Mouse (Mus musculus) ES-Bruce4 (cell line): ENCODE measurements around the gene Pcdh9. TPM values are rescaled to one million over a fixed set of nuclear protein-coding genes. Genes with fewer than 3 reads are reported as not detected.

Experiments
- H3K27ac ChIP-seq: 2 replicates; pipeline ENCODE4 v1.5.1; 2012; ENCODE audit warnings: low read length, inconsistent platforms; ENCODE audit not compliant: insufficient read depth
- H3K27me3 ChIP-seq: 2 replicates; pipeline ENCODE4 v1.6.1; 2012; ENCODE audit warnings: mild to moderate bottlenecking, low read length, inconsistent platforms; ENCODE audit not compliant: control insufficient read depth, poor library complexity, insufficient read depth, severe bottlenecking
- H3K36me3 ChIP-seq: 2 replicates; pipeline ENCODE4 v1.6.1; 2012; ENCODE audit warnings: inconsistent platforms, mild to moderate bottlenecking, low read length, moderate library complexity; ENCODE audit not compliant: control insufficient read depth, poor library complexity, insufficient read depth, severe bottlenecking
- H3K4me1 ChIP-seq: one replicate; pipeline ENCODE4 v1.8.1; 2011; ENCODE audit warnings: low read length; ENCODE audit not compliant: control insufficient read depth, insufficient read depth
- H3K4me3 ChIP-seq: 2 replicates; pipeline ENCODE4 v1.5.1; 2011; ENCODE audit warnings: low read depth, mild to moderate bottlenecking, low read length
- H3K9ac ChIP-seq: 2 replicates; pipeline ENCODE4 v1.6.1; 2012; ENCODE audit warnings: low read depth, mild to moderate bottlenecking, inconsistent platforms; ENCODE audit not compliant: poor library complexity, severe bottlenecking
- H3K9me3 ChIP-seq: replicated peaks from 2 replicates; pipeline ENCODE4 v1.6.1; 2012; ENCODE audit warnings: mild to moderate bottlenecking, low read length, inconsistent platforms; ENCODE audit not compliant: control insufficient read depth, poor library complexity, insufficient read depth, severe bottlenecking
- CTCF ChIP-seq: IDR thresholded peaks from one replicate; pipeline ENCODE4 v1.8.1; 2011; ENCODE audit warnings: low read depth, low read length
- EP300 ChIP-seq: IDR thresholded peaks from 2 replicates; pipeline ENCODE4 v1.6.1; 2011; ENCODE audit warnings: low read depth, low read length; ENCODE audit not compliant: insufficient read depth
- POLR2A ChIP-seq: IDR thresholded peaks from one replicate; pipeline ENCODE4 v1.8.1; 2011; ENCODE audit warnings: low read length; ENCODE audit not compliant: insufficient read depth
- polyA plus RNA-seq: library from polyadenylated mRNA; stranded (reverse); fragments of >200 nt; gene quantifications from 2 replicates; pipeline ENCODE4 v1.2.4, GENCODE M21; 2011; ENCODE audit warnings: low read depth; ENCODE audit not compliant: missing spikeins, insufficient read depth, insufficient read length

Gene Pcdh9
- polyA plus RNA-seq, 1 experiment, result 0.12 TPM

- H3K36me3 ChIP-seq, result no peaks in the 10 kb centered on the region
- no peak overlapping the region for H3K27ac ChIP-seq
- no peak overlapping the region for H3K9ac ChIP-seq
- no peaks in the 10 kb centered on the region for H3K4me1 ChIP-seq
- no peak overlapping the region for H3K4me3 ChIP-seq
- H3K27me3 ChIP-seq, result no peaks in the 10 kb centered on the region
- TF ChIP-seq EP300, result no peak
- no peak for TF ChIP-seq POLR2A
- no peak for TF ChIP-seq CTCF
- no peaks in the 10 kb centered on the region for H3K9me3 ChIP-seq
Measured at GRCm38 (mm10) chr14:93342781-93343180, 547.7 kb downstream of the Pcdh9 start.

DNA sequence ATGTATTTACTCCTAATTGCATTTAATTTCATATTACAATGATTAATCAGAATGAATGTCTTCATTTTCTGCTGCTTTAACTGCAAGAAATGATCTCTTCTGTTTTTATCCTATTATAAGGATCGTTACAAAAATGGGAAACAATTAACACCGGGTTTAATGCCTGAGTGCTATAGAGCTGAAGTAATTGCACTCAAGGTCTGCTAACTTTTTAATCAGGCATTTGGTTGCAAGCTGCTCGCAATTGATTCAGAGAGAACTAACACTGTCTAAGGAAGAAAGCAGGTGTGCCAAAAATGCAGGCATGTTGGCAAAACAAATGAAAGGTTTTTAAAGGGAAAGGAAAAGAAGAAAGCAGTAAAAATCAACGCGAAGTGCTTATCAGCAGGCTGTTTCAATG lies 549.1 kb downstream of the Pcdh9 start:
- H3K9ac ChIP-seq, result no peak overlapping the region
- TF ChIP-seq CTCF (no peak), EP300 (no peak), POLR2A (no peak)
- H3K9me3 ChIP-seq, result no peaks in the 10 kb centered on the region
- no peaks in the 10 kb centered on the region for H3K36me3 ChIP-seq
- H3K4me3 ChIP-seq, result no peak overlapping the region
- no peaks in the 10 kb centered on the region for H3K4me1 ChIP-seq
- no peaks in the 10 kb centered on the region for H3K27me3 ChIP-seq
- no peak overlapping the region for H3K27ac ChIP-seq

GRCm38 (mm10) chr14:93329247-93329646 lies 561.2 kb downstream of the Pcdh9 start:
- no peak overlapping the region for H3K9ac ChIP-seq
- H3K27me3 ChIP-seq, result no peaks in the 10 kb centered on the region
- H3K36me3 ChIP-seq, result no peaks in the 10 kb centered on the region
- no peaks in the 10 kb centered on the region for H3K9me3 ChIP-seq
- H3K4me1 ChIP-seq, result no peaks in the 10 kb centered on the region
- no peak overlapping the region for H3K27ac ChIP-seq
- TF ChIP-seq CTCF (no peak), EP300 (no peak)
- no peak overlapping the region for H3K4me3 ChIP-seq

- Histone ChIP-seq H3K9ac (no peak overlapping the region), H3K4me3 (no peak overlapping the region), H3K27ac (no peak overlapping the region)
Measured at GRCm38 (mm10) chr14:93317393-93317792, 573.1 kb downstream of the Pcdh9 start.

DNA sequence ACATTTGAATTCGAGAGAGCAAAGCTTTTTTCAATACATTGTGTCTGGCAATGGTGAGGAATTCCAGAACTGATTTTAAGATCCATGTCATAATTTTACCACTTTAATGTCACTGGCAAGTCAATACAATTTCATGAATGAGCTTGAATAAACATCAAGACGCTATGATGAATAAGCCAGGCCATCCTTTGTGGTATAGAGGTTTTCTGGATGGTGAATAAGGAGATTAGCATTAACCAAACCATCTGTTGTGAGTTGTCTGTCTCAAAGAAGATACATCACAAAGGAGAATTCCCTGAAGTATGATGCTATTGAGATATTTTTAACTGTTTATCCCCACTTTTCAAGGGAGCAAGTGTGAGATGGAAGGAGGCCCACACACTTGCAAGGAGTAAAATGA lies 602.1 kb downstream of the Pcdh9 start:
- Histone ChIP-seq H3K9me3 (no peaks in the 10 kb centered on the region), H3K27me3 (no peaks in the 10 kb centered on the region), H3K4me1 (no peaks in the 10 kb centered on the region), H3K36me3 (no peaks in the 10 kb centered on the region), H3K27ac (no peak overlapping the region), H3K4me3 (no peak overlapping the region), H3K9ac (no peak overlapping the region)
- no peak for TF ChIP-seq CTCF
- TF ChIP-seq EP300, result no peak
- TF ChIP-seq POLR2A, result no peak

More at GRCm38 (mm10) chr14:93317393-93317792, 573.1 kb downstream of the Pcdh9 start:
- Histone ChIP-seq H3K36me3 (no peaks in the 10 kb centered on the region), H3K27me3 (no peaks in the 10 kb centered on the region), H3K4me1 (no peaks in the 10 kb centered on the region), H3K9me3 (no peaks in the 10 kb centered on the region)
- TF ChIP-seq CTCF, result no peak
- no peak for TF ChIP-seq POLR2A
- TF ChIP-seq EP300, result no peak

- no peaks in the 10 kb centered on the region for H3K27me3 ChIP-seq
- TF ChIP-seq EP300, result no peak
- no peak for TF ChIP-seq CTCF
- no peak for TF ChIP-seq POLR2A
- H3K36me3 ChIP-seq, result no peaks in the 10 kb centered on the region
- H3K4me1 ChIP-seq, result no peaks in the 10 kb centered on the region
- H3K27ac ChIP-seq, result no peak overlapping the region
- H3K9me3 ChIP-seq, result no peaks in the 10 kb centered on the region
- no peak overlapping the region for H3K4me3 ChIP-seq
- H3K9ac ChIP-seq, result no peak overlapping the region
Measured at GRCm38 (mm10) chr14:93287642-93288041, 602.8 kb downstream of the Pcdh9 start.
